Mouse (Mus musculus) adrenal gland, adult 18-20 months (tissue): ENCODE results near the gene Bpifb4. TPM values are rescaled to one million over a fixed set of nuclear protein-coding genes. Genes with fewer than 3 reads are reported as not detected.

ENCODE experiments used
- DNase-seq, 2 experiments: peaks; one replicate each; pipeline ENCODE4 v3.0.0; 2021 to 2022; ENCODE audit warnings: low spot score in 2 of 2
- long read RNA-seq, 2 experiments: library from polyadenylated mRNA; stranded (forward); transcript quantifications; one replicate each; pipeline ENCODE4 v2.0.0; 2021
- total RNA-seq, 2 experiments: library from RNA; stranded (reverse); gene quantifications; 1 replicate in 1 of 2; 2 replicates in 1 of 2; pipeline ENCODE4 v1.2.3; 2021

The Bpifb4 gene
- total RNA-seq = not detected
- long read RNA-seq, experiment 1 = 0 reads
- long read RNA-seq, experiment 2, partial matches to known transcripts = 0 of 2 reads
- long read RNA-seq, experiment 2, other reads (novel, unspliced or antisense) = 1 of 2 reads

GRCm38 (mm10) chr2:153937843-153938242 is at the start of gene Bpifb4:
Bpifb4 (plus strand) TSS chr2:153938212.
- DNase-seq = no peak

GRCm38 (mm10) chr2:153899111-153899510 is 38.9 kb upstream of the Bpifb4 start:
- DNase-seq = no peak

DNA sequence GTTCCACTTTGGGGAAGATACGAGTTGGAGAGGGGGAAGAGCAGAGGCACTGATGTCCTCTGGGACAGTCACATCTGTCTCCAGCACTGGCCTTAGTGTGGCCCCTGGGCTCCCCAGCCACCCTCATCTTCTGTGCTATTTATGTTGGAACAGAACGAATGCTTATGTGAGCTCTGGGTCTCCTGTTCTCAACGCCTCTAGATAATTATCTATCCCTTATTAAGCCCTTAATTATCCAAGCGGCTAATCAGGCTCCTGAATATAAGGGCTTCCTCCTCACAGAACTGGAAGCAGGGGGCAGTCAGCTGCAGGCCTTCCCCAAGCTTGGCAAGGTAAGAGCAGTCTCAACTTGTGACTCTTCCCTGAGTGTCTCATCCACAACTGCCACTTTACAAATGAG is 37.9 kb upstream of the Bpifb4 start, which contains the start of gene Bpifb6:
TSS of gene Bpifb6 (plus strand) at position 301 of the 400 bp plus-strand sequence.
- no peak for DNase-seq

- DNase-seq = no peak
These were observed 35.3 kb upstream of the Bpifb4 start for GRCm38 (mm10) chr2:153902726-153903125.

- peak in 1 of 2 experiments; percentile 34 for DNase-seq
These were observed 31.4 kb upstream of the Bpifb4 start for GRCm38 (mm10) chr2:153906626-153907025.

DNA sequence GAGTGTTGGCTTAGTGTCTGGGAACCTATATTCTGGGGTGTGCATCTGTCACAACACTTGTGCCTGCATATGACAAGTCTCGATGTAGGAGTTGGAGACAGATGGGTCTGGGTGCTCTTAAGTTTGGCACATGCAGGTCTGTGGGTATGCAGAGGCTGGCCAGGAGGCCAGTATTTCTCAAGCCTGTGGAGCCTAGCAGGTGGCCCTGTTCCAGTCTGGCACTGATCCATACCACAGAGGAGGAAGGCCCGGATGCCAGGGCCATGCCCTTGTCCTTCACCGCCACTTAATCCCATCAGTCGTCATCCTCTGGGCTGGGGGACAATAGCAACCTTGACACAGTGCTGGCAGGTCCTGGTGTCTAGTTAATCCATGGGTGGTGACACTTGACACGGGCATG is 23.9 kb upstream of the Bpifb4 start:
- peak; percentile 58 to 74 for DNase-seq

GRCm38 (mm10) chr2:153917930-153918329 is 20.1 kb upstream of the Bpifb4 start, which contains the start of gene Bpifb3:
Bpifb3 (plus strand) TSS chr2:153918230.
- no peak for DNase-seq

DNA sequence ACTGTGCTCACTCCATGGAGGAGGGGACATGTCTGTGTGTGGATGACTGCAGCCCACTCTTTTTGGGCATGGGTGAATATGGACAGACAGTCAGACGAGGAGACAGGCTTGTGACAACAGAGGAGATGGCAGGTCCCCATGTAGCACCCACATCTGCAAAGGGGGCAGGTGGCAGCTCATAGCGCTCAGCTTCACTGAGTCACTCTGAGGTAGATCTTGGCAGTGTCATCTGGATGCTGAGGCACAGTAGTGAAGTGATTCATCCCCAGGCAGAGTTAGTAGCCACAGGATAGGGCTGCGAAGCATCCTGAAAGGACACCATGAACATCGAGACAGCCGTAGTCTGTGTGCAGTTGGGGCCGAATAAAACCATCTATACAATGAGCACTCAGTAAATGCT is 16.8 kb upstream of the Bpifb4 start:
- DNase-seq = no peak

GRCm38 (mm10) chr2:153929871-153930413 is 8.1 kb upstream of the Bpifb4 start:
- DNase-seq = peak; percentile 61 to 64

DNA sequence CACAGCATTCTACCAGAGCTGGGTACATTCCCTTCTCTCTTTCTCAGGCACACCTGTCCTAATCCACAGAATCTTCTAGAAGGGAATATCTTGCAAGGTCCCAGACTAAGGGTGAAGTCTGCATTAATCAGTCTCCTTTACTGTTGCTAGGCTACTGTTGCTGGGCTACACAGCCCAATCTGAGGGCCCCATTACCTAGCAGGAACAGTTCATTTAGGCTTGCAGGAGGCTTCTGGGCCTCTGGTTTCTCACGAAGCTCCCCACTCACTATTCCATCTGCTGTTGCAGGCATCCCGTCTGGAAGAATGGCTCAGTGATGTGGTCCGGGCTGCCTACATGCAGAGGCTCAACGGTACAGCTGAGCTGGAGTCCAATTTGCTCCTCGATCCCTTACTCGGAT is 6.9 kb upstream of the Bpifb4 start:
- no peak for DNase-seq

DNA sequence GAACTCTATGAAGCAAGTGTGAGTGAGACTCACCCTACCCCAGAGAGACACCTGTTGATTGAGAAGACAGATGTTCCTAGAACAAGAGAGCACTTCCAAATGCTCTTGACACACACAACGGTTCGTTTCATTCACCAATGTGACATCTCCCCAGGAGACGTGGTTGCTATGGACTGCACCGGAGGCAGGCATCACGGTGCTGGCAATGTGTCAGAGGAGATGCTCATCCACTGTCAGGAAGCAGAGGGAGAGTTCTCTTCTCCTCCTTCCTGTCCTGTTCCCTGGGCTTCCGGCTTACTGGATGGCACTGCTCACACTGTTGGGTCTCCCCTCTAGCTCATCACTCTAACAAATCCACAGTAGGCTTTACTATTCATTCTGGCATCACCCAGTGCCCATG is 4.7 kb upstream of the Bpifb4 start:
- no peak for DNase-seq

DNA sequence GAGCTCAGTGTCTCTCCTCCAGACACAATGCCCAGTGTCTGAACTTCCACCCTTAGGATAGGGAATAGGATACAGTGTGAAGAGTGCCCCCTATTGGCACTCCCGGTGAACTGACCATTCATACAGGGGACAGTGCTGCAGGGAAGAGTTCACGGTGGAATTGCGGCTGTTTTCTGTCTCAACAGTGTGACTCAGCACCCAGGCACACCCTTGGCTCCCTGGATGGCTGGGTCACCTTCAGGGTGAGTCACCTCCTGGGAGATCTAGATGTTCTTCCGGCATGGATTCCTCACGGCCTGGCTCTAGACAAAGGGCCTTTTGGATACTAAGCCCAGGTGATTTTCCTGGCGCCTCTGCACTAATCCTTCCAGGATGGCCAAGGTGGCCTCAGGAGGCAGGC is 2.7 kb upstream of the Bpifb4 start:
- DNase-seq = peak in 1 of 2 experiments; percentile 16

DNA sequence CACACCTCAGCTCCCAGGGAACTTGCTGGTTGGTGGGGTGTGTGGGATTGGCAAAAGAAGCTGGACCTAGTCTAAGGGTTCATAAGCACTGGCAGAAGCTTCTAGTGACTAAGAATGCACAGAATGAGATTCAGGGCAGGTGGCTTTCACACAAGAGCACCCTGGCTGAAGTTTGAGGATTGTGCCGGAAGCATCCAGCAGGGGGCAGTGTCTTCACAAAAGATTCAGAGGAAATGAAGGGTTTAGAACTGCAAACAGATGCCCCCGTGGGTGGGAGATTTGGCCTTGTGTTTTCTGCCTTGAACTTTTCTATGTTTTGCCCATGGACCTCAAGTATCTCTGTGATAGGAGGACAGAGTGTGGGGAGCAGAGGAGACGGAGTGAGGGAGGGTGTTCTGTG is 5.5 kb downstream of the Bpifb4 start:
- DNase-seq = peak; percentile 60 to 65

- DNase-seq = no peak
These were observed 6.6 kb downstream of the Bpifb4 start for GRCm38 (mm10) chr2:153944567-153944966.

DNA sequence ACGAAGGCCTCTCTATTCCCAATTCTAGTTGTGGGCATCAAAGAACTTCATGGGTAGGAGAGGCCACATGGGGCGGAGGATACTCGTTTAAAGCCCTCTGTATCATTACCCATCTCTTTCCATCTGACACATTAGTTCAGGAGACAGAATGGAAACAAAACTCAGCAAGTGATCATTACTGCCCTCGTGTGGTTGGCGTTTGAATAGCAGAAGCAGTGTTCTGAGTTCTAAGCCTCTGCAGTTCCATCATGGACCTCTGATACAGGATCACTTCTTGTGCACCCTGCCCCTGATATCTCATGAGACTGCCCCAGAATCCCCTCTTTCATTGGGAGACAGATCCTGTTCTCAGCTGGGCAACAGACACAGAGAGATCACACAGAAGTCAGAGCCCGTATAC is 14.9 kb downstream of the Bpifb4 start:
- DNase-seq = peak; percentile 62 to 65

- DNase-seq = peak; percentile 38 to 42
These were observed 15.8 kb downstream of the Bpifb4 start for GRCm38 (mm10) chr2:153953836-153954235.

- no peak for DNase-seq
These were observed 24.9 kb downstream of the Bpifb4 start for GRCm38 (mm10) chr2:153962821-153963331.

DNA sequence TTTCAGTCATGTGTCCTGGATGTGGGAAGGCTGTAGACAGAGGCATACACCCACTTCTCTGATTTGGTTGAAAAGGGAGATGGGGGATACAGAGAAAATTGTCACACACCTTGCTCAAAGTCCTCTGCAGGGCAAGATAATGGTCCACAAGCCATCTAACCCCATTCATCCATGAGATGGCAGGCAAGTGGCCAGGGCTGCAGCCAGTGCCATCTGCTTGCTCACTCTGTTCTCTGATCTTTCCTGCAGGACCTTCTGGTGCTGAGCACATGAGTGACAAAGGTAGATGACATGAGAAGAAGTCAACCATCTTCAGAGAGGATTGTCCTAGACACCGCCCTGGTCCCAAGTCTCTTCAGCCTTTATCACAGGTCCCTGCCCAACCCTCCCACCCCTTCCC is 25.3 kb downstream of the Bpifb4 start:
- DNase-seq = no peak

DNA sequence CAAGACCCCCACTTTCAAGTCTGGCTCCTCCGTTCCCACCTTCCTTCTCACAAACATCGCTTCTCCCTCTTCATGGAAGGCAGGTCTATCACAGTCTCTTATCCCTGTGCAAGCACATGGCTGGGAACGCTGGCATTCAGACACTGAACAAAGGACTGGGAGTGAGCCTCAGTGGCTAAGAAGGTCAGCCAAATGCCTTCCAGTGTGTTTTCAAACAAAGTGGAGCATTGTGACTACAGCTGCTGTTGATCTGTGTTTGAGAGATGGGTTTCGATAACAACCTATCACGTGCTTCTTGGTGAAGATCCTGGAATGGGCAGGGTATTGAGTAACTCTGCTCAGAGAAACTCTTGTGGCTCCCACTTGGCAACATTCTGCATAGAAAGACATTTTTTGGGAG is 32.2 kb downstream of the Bpifb4 start:
- DNase-seq = no peak

GRCm38 (mm10) chr2:153974582-153974981 is 36.6 kb downstream of the Bpifb4 start, which contains the start of gene Bpifa6:
Bpifa6 (plus strand) TSS chr2:153974945.
- DNase-seq = no peak

GRCm38 (mm10) chr2:153995770-153996169 is 57.8 kb downstream of the Bpifb4 start:
- DNase-seq = peak; percentile 84

DNA sequence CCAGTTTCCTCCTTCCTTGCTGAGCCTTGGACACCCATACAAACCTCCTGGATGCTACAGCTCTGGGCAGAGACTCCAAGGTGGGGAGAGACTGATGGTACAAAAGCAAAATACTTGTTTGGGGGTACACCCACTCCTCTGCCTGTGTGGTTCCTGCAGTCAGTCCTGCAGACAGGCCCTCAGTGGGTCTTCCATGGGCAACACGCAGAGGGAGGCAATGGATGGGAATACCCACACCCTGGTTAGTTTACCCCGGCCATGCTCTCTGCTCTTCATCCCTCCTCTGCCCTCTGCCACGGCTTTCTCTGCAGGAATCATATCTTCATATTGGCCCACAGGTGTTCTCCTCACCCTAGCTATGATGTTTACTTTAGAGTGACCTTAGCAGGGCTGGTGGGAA is 62.5 kb downstream of the Bpifb4 start:
- DNase-seq = no peak

GRCm38 (mm10) chr2:154001056-154001455 is 63.0 kb downstream of the Bpifb4 start:
- DNase-seq = no peak
